Mouse (Mus musculus): ENCODE measurements around the gene Psap. TPM values are rescaled to one million over a fixed set of nuclear protein-coding genes. Genes with fewer than 3 reads are reported as not detected.
A peak's percentile ranks its signal among the peaks of the same experiment; 100 is the strongest.

Psap gene
- total and polyA plus RNA-seq, 2 experiments, result 227 to 584 TPM

GRCm38 (mm10) chr10:60279290-60279940 lies 2.0 kb downstream of the Psap start:
- Histone ChIP-seq H3K27me3 (ENCODE audit: control insufficient read depth, insufficient read depth, low read length) (no peaks in the 10 kb centered on the region), H3K79me2 (ENCODE audit: control insufficient read depth, insufficient read depth, low read length) (peaks cover 38% of the 10 kb centered on the region), H3K27ac (replicated peaks; ENCODE audit: insufficient read depth, low read depth, low read length) (peak overlapping the region; percentile 11), H3K4me3 (ENCODE audit: insufficient read depth, low read depth, low read length) (peak overlapping the region; percentile 37), H3K9ac (ENCODE audit: low read depth, low read length) (peak overlapping the region; percentile 35), H3K36me3 (ENCODE audit: control insufficient read depth, insufficient read depth, low read length) (no peaks in the 10 kb centered on the region), H3K4me1 (ENCODE audit: control insufficient read depth, insufficient read depth, low read length) (peaks cover 47% of the 10 kb centered on the region)
- 40% methylated on average over 8 of the region's 8 CpGs for WGBS
- DNase-seq (ENCODE audit: extremely low read depth, low read depth, low spot score), result no peak
- TF ChIP-seq CTCF (IDR thresholded peaks at IDR 0.05; ENCODE audit: low read depth, low read length) (no peak), POLR2A (IDR thresholded peaks at IDR 0.05; ENCODE audit: extremely low read depth, insufficient read depth, low read length) (no peak)

DNA sequence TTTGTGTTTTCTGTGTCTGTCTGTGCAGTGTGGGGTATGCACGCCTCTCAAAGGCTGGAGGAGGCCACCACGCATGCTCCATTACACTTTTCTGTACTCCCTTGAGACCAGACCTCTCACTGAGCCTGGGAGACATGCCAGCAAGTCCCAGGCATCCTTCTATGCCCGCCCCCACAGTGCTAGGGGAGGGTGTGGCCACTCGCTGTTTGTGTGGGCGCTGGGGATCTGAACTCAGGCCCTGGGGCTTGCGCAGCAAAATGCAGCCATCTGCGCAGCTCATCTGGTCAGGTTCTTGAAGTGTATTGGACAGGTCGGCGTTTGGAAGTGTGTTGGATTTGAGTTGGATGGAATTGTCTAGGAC lies 2.5 kb downstream of the Psap start:
- Histone ChIP-seq H3K27ac (replicated peaks; ENCODE audit: insufficient read depth, low read depth, low read length) (peak overlapping the region; percentile 43), H3K36me3 (ENCODE audit: control insufficient read depth, insufficient read depth, low read length) (no peaks in the 10 kb centered on the region), H3K27me3 (ENCODE audit: control insufficient read depth, insufficient read depth, low read length) (no peaks in the 10 kb centered on the region), H3K4me3 (ENCODE audit: insufficient read depth, low read depth, low read length) (no peak overlapping the region), H3K9ac (ENCODE audit: low read depth, low read length) (peak overlapping the region; percentile 3; the same call in 1 of the 2 replicates), H3K4me1 (ENCODE audit: control insufficient read depth, insufficient read depth, low read length) (peaks cover 52% of the 10 kb centered on the region), H3K79me2 (ENCODE audit: control insufficient read depth, insufficient read depth, low read length) (peaks cover 43% of the 10 kb centered on the region)
- TF ChIP-seq CTCF (IDR thresholded peaks at IDR 0.05; ENCODE audit: low read depth, low read length) (no peak), POLR2A (IDR thresholded peaks at IDR 0.05; ENCODE audit: extremely low read depth, insufficient read depth, low read length) (no peak)
- 65% methylated on average over 9 of the region's 9 CpGs for WGBS
- no peak for DNase-seq (ENCODE audit: extremely low read depth, low read depth, low spot score)

GRCm38 (mm10) chr10:60280353-60280752 lies 2.9 kb downstream of the Psap start:
- H3K4me1 ChIP-seq (ENCODE audit: control insufficient read depth, insufficient read depth, low read length), result peaks cover 56% of the 10 kb centered on the region
- 17% methylated on average over 6 of the region's 6 CpGs for WGBS
- H3K9ac ChIP-seq (ENCODE audit: low read depth, low read length), result peak overlapping the region; percentile 3; the same call in 1 of the 2 replicates

DNA sequence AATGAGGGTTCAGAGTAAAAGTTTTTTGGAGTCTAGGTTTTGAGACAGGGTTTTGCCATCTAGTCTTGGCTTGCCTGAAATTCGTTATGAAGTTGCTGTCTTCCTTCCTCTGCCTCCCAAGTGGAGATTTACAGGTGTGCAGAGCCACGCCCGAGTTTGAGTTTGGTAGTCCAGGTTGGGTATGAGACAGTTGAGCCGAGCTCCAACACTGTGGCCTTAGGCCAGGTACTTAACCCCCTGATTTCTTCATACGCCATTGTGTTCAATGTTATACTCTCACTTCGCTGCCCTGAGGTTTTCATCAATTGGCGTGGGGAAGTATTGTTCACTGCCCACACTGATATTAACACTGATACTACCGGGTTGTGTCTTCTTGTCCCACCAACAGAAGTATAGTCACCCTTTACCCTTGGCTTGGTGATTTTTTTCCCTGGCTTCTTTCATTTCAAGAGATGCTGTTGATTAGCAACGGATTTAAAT lies 4.2 kb downstream of the Psap start:
- H3K27me3 ChIP-seq (ENCODE audit: control insufficient read depth, insufficient read depth, low read length), result no peaks in the 10 kb centered on the region
- H3K79me2 ChIP-seq (ENCODE audit: control insufficient read depth, insufficient read depth, low read length), result peaks cover 59% of the 10 kb centered on the region
- 0 out of 2 replicates have a peak overlapping the region, but pooled peaks have one; percentile 22 for H3K9ac ChIP-seq (ENCODE audit: low read depth, low read length)
- no peak overlapping the region for H3K4me3 ChIP-seq (ENCODE audit: insufficient read depth, low read depth, low read length)
- H3K36me3 ChIP-seq (ENCODE audit: control insufficient read depth, insufficient read depth, low read length), result no peaks in the 10 kb centered on the region
- peak overlapping the region; percentile 89 for H3K27ac ChIP-seq (replicated peaks; ENCODE audit: insufficient read depth, low read depth, low read length)
- H3K4me1 ChIP-seq (ENCODE audit: control insufficient read depth, insufficient read depth, low read length), result peaks cover 58% of the 10 kb centered on the region
- DNase-seq (ENCODE audit: extremely low read depth, low read depth, low spot score), result no peak
- WGBS, result 51% methylated on average over 9 of the region's 9 CpGs
- TF ChIP-seq CTCF (IDR thresholded peaks at IDR 0.05; ENCODE audit: low read depth, low read length), result no peak
- no peak for TF ChIP-seq POLR2A (IDR thresholded peaks at IDR 0.05; ENCODE audit: extremely low read depth, insufficient read depth, low read length)

More at GRCm38 (mm10) chr10:60280353-60280752, 2.9 kb downstream of the Psap start:
- H3K4me3 ChIP-seq (ENCODE audit: insufficient read depth, low read depth, low read length), result no peak overlapping the region
- no peak for TF ChIP-seq CTCF (IDR thresholded peaks at IDR 0.05; ENCODE audit: low read depth, low read length)
- TF ChIP-seq POLR2A (IDR thresholded peaks at IDR 0.05; ENCODE audit: extremely low read depth, insufficient read depth, low read length), result no peak
- peak; percentile 56 for DNase-seq (ENCODE audit: extremely low read depth, low read depth, low spot score)
- H3K27me3 ChIP-seq (ENCODE audit: control insufficient read depth, insufficient read depth, low read length), result no peaks in the 10 kb centered on the region
- no peaks in the 10 kb centered on the region for H3K36me3 ChIP-seq (ENCODE audit: control insufficient read depth, insufficient read depth, low read length)
- peaks cover 47% of the 10 kb centered on the region for H3K79me2 ChIP-seq (ENCODE audit: control insufficient read depth, insufficient read depth, low read length)
- peak overlapping the region; percentile 43 for H3K27ac ChIP-seq (replicated peaks; ENCODE audit: insufficient read depth, low read depth, low read length)

- WGBS, result 11% methylated on average over 10 of the region's 10 CpGs
These were observed 4.9 kb downstream of the Psap start for GRCm38 (mm10) chr10:60282116-60283014.

More at GRCm38 (mm10) chr10:60282116-60283014, 4.9 kb downstream of the Psap start:
- no peak overlapping the region for H3K4me3 ChIP-seq (ENCODE audit: insufficient read depth, low read depth, low read length)
- H3K36me3 ChIP-seq (ENCODE audit: control insufficient read depth, insufficient read depth, low read length), result no peaks in the 10 kb centered on the region
- DNase-seq (ENCODE audit: extremely low read depth, low read depth, low spot score), result peak; percentile 92
- H3K79me2 ChIP-seq (ENCODE audit: control insufficient read depth, insufficient read depth, low read length), result peaks cover 65% of the 10 kb centered on the region
- H3K27me3 ChIP-seq (ENCODE audit: control insufficient read depth, insufficient read depth, low read length), result no peaks in the 10 kb centered on the region
- H3K9ac ChIP-seq (ENCODE audit: low read depth, low read length), result peak overlapping the region; percentile 50
- TF ChIP-seq POLR2A (IDR thresholded peaks at IDR 0.05; ENCODE audit: extremely low read depth, insufficient read depth, low read length) (no peak), CTCF (IDR thresholded peaks at IDR 0.05; ENCODE audit: low read depth, low read length) (no peak)
- H3K27ac ChIP-seq (replicated peaks; ENCODE audit: insufficient read depth, low read depth, low read length), result peak overlapping the region; percentile 89
- H3K4me1 ChIP-seq (ENCODE audit: control insufficient read depth, insufficient read depth, low read length), result peaks cover 63% of the 10 kb centered on the region

Measured in liver, adult 2 months (tissue).